Mouse (Mus musculus): Measurements from ENCODE around the gene Tmprss6.

The Tmprss6 gene

GRCm38 (mm10) chr15:78442231-78442630, 26.2 kb downstream of the Tmprss6 start:
- no peak for DNase-seq

GRCm38 (mm10) chr15:78438973-78439372, 29.5 kb downstream of the Tmprss6 start:
- DNase-seq, result no peak

- no peak for DNase-seq
Measured at GRCm38 (mm10) chr15:78438505-78438904, 29.9 kb downstream of the Tmprss6 start.

- DNase-seq, result no peak
Measured at GRCm38 (mm10) chr15:78438018-78438394, 30.4 kb downstream of the Tmprss6 start.

- DNase-seq, result no peak
Measured at GRCm38 (mm10) chr15:78437237-78438017, 31.0 kb downstream of the Tmprss6 start.

GRCm38 (mm10) chr15:78436380-78437192, 31.8 kb downstream of the Tmprss6 start:
- peak; percentile 93 for DNase-seq

- DNase-seq, result no peak
Measured at GRCm38 (mm10) chr15:78435681-78436080, 32.8 kb downstream of the Tmprss6 start.

- DNase-seq, result no peak
Measured at GRCm38 (mm10) chr15:78434896-78435520, 33.4 kb downstream of the Tmprss6 start.

- DNase-seq, result no peak
Measured at GRCm38 (mm10) chr15:78431541-78432121, 36.8 kb downstream of the Tmprss6 start.

- no peak for DNase-seq
Measured at GRCm38 (mm10) chr15:78430874-78431273, 37.6 kb downstream of the Tmprss6 start.

- no peak for DNase-seq
Measured at GRCm38 (mm10) chr15:78429871-78430622, 38.4 kb downstream of the Tmprss6 start.

- no peak for DNase-seq
Measured at GRCm38 (mm10) chr15:78429139-78429459, 39.3 kb downstream of the Tmprss6 start.

- peak; percentile 79 for DNase-seq
Measured at GRCm38 (mm10) chr15:78428391-78429138, 39.9 kb downstream of the Tmprss6 start, which contains the start of gene Kctd17. Gene Kctd17 (plus strand): TSS chr15:78428564.

- no peak for DNase-seq
Measured at GRCm38 (mm10) chr15:78425230-78425629, 43.2 kb downstream of the Tmprss6 start.

- no peak for DNase-seq
Measured at GRCm38 (mm10) chr15:78424507-78424906, 43.9 kb downstream of the Tmprss6 start.

- peak; percentile 85 for DNase-seq
Measured at GRCm38 (mm10) chr15:78422046-78422956, 46.1 kb downstream of the Tmprss6 start.

- DNase-seq, result no peak
Measured at GRCm38 (mm10) chr15:78420395-78420794, 48.0 kb downstream of the Tmprss6 start.

- DNase-seq, result no peak
Measured at GRCm38 (mm10) chr15:78416937-78417336, 51.5 kb downstream of the Tmprss6 start.

- DNase-seq, result no peak
Measured at GRCm38 (mm10) chr15:78414157-78414556, 54.3 kb downstream of the Tmprss6 start.

- no peak for DNase-seq
Measured at GRCm38 (mm10) chr15:78413719-78414117, 54.7 kb downstream of the Tmprss6 start.

All from cerebellum, adult 8-10 months (tissue).